Mouse (Mus musculus) liver, adult 2 months (tissue): ENCODE results near the gene Cfap45.

Experiments
- CTCF ChIP-seq: fragments of 200-500 bp; IDR thresholded peaks from 2 replicates; pipeline ENCODE4 v1.5.1; 2011; ENCODE audit warnings: low read depth, low read length, control low read depth
- POLR2A ChIP-seq: fragments of 200-500 bp; IDR thresholded peaks from 2 replicates; pipeline ENCODE4 v1.6.1; 2011; ENCODE audit warnings: low read length, control low read depth; ENCODE audit not compliant: insufficient read depth; ENCODE audit errors: extremely low read depth

DNA sequence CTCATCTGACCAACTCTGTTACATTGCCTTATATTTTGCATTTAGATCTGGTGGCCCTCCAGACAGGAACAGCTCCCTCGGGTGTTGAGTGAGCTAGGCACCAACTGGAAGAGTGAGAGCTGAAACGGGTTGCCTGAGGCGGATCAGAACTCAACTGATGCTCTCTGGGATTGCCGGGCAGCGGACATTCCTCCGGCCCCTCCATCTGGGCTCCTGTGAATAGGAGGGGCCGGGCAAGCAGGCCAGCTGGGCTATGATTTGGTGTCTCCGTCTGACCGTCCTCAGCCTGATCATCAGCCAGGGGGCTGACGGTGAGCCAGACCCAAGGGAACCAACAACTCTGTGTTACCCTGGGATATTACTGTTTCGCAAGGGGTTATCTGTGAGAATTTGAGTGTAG is 36.4 kb upstream of the Cfap45 start:
- no peak for TF ChIP-seq POLR2A
- no peak for TF ChIP-seq CTCF
